Mouse (Mus musculus) T-helper 17 cell (primary cell): ENCODE results near the gene Isoc2b.
"Not testable (repeated sequence)": the region's sequence is repeated elsewhere in the genome, so short reads cannot be mapped to it uniquely, and the experiment has no call there.

Experiments used
- in situ Hi-C, 2 experiments: fragments of 300-600 bp; cut with MboI, MseI; formaldehyde crosslinking; loops; 1 replicate in 1 of 2; 2 replicates in 1 of 2; pipeline ENCODE4 v1.15.1; 2025; ENCODE audit warnings: high pct_unique_total_duplicates in 2 of 2

Isoc2b gene

DNA sequence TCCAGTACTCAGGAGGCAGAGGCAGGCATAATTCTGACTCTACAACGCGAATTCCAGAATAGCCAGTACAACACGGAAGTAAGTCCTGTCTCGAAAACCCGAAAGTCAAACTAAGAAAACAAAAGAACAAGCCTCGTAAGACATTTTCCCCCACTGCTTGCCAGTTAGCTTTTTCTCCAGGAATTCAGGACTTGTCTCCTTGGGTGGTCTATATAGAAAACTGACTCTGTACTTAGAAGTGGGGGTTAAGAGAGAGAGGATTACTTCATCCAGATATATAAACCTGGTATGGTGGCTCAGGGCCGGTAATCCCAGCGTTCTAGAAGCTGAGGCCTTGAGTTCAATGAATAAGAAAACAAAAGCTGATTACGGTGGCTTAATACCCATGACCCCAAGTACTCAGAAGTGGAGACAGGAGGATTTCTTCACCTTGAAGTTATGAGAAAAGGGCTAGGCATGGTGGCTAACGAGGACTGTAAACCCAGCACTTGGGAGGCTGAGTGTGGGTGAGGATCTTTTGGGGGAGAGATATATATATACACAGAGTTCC lies 3.4 kb downstream of the Isoc2b start:
- in situ Hi-C loops = loop anchor here in 1 of 2 experiments (5.0 kb wide), 1 partner anchor 54 kb away; the partner anchor contains the start of gene Ube2s

DNA sequence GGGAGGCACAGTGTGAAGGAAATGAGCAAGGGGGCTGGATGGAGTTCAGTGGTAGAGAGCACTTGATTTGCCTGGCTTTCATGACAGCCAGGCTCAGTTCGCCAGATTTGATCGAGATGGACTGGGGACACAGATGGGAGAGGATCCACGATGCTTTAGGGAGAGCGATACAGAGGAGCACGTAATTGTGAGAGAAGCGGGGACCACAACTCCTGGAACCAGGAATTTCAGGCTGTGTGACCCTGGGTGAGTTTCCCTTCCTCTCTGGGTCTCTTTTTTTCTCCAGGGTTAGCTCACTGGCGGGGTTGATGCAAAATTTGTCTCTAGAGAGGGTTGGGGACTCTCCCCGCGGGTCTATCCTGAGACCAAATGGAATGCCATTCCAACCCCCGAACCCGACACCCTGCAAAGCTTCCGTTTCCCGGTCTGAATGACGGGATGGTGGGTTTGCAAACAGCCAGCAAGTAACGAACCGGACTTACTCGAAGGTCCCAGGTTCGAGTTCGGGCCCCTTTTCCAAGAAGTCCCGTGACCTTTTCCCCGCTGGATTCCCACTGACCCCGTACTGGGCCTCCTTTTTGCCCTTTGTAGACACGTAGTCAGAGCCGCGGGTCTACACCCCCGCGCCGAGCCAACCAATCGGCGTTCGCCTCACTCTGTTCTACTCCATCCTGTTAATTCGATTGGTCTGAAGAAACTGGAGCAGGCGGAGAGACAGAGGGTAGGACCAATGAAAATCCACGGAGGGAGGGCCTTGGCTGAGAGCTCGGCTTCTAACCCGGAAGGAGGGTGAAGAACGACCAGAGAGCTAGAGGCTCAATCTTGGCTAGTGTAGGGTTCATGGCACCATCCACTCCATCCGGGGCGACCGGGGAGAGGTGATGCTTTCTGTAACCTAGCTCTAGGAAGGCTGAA lies 4.2 kb downstream of the Isoc2b start:
- in situ Hi-C loops = loop anchor here in 1 of 2 experiments (5.0 kb wide), 1 partner anchor 54 kb away; the partner anchor contains the start of gene Ube2s

- in situ Hi-C loops = loop anchor here in 1 of 2 experiments (5.0 kb wide), 1 partner anchor 53 kb away; the partner anchor contains the start of gene Ube2s
These were observed 5.0 kb downstream of the Isoc2b start for GRCm38 (mm10) chr7:4865090-4865489.

DNA sequence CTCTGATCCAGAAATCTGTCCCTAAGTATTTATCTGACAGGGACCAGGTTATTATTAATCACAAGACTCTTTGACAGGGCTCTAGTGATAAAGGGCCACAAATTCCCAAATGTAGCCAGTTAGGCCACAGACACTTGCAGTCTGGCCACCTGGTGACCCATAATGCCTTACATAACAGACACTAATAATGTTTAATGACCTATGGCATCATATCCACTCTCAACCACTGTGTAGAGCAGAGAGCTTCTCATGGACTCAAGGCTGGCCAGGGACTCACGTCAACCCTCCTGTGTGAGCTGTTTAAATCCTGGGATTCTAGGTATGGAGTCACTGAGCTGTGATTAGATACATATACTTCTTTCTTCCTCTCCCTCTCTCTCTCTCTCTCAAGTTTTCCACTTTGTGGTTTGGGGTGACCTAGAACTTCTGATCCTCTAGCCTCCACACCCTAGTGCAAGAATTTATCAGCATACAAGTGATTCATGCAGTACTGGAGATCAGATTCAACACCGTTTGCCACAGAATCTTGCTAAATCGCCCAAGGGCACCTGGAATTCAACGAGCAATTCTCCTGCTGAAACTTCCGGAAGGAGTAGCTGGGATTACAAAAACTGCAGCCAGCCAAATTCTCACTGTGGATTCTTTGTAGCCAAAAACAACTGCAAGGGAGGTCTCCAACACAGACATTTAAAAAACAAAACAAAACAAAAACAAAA lies 5.8 kb downstream of the Isoc2b start:
- in situ Hi-C loops = no loop called here

GRCm38 (mm10) chr7:4863541-4864080 lies 6.4 kb downstream of the Isoc2b start:
- in situ Hi-C loops = no loop called here

DNA sequence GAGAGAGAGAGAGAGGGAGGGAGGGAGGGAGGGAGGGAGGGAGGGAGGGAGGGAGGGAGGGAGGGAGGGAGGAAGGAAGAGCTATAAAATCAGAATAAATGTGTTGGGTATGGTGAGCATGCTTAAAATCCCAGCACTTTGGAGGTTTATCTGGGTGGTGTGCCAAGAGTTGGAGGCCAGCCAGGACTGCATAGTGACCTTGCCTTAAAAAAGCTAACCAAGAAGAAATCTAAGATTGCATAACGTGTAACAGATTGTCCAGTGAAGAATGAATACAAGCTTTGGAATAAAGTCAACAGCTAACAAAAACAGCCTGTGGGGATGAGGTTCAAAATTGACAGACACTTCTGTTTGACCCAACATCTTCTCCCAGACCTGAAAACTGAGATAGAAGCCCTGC lies 7.0 kb downstream of the Isoc2b start:
- in situ Hi-C loops = no loop called here

DNA sequence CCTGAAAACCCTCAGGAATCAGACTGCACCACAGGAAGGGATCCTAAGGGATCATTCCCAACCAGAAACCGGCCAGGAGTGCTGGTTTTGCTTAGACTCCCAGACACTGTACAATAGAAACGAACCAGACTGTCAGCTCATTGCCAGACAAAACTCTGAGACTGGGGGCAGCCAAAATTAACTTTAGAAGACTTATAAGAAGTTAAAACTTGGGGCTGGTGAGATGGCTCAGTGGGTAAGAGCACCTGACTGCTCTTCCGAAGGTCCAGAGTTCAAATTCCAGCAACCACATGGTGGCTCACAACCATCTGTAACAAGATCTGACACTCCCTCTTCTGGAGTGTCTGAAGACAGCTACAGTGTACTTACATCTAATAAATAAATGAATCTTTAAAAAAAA lies 9.1 kb downstream of the Isoc2b start:
- in situ Hi-C loops = not testable (repeated sequence)

DNA sequence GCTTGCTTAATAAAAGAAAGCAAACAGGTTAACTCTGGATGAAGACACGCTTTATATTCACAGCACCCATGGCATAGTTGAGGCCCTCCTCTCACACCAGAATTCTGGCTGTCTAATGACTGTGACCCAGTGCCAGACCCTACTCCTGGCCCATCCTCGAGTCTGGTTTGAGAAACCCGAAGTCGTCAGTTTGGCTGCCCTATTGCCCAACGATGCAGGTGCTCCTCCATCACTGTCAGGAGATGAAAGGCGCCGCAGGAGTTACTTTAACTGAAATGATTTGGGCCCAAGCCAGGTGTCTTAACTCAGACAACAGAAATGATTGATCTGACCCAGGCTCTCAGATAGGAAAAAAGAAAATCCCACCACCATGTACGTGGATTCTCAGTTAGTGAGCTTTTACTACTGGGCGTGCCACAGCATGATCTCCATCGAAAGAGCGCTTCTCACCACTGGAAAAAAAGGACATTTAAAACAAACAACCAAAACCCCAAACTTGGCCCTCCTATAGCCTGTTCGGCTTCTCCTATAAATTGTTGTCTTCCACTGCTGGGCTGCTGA lies 10.6 kb downstream of the Isoc2b start:
- in situ Hi-C loops = no loop called here

DNA sequence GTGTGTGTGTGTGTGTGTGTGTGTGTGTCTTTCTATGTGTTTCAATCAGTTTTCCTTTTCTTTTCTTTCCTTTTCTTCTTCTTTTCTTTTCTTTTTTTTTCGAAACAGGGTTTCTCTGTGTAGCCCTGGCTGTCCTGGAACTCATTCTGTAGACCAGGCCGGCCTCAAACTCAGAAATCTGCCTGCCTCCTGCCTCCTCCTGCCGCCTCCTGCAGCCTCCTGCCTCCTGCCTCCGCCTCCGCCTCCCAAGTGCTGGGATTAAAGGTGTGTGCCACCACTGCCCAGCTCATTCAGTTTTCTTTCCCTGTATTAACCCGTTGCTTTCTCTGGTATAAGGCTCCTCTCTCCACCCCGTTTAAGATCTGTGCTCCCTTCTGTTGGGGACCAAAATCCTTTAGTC lies 12.7 kb downstream of the Isoc2b start:
- in situ Hi-C loops = no loop called here

DNA sequence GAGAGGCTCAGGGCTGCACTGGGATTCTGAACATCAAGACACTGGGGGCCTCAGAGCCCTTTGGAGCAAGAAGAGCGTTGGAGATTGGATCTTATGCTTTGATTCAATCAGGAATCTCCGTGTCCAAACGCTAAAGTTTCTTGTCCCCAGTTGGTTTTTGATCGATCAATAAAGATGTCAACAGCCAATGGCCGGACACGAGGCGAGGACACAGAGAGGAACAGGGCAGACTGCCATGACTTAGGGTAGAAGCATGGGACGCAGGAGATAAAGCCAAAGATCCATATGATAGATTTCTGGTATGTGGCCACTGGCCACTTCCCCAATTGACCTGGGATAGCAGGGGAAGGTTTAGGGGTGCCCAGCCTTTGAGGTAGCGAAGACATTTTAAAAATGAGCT lies 13.6 kb downstream of the Isoc2b start:
- in situ Hi-C loops = no loop called here

DNA sequence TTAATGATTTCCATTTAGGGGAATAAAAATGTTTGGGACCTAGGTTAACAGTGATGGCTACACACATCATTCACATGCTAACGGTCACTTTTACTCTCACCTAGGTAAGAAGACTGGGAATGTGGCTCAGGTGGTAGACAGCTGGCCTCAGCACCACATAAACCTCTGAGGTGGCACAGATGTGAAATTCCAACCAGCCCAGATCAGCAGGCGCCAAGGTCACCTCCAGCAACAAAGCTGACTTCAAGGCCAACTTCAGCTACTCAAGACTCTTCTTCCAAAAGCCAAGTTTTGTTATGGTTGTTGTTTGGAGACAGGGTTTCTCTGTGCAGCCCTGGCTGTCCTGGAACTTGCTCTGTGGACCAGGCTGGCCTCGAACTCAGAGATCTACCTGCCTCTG lies 16.4 kb downstream of the Isoc2b start:
- in situ Hi-C loops = no loop called here

- in situ Hi-C loops = no loop called here
These were observed 18.8 kb downstream of the Isoc2b start for GRCm38 (mm10) chr7:4851315-4851688.

DNA sequence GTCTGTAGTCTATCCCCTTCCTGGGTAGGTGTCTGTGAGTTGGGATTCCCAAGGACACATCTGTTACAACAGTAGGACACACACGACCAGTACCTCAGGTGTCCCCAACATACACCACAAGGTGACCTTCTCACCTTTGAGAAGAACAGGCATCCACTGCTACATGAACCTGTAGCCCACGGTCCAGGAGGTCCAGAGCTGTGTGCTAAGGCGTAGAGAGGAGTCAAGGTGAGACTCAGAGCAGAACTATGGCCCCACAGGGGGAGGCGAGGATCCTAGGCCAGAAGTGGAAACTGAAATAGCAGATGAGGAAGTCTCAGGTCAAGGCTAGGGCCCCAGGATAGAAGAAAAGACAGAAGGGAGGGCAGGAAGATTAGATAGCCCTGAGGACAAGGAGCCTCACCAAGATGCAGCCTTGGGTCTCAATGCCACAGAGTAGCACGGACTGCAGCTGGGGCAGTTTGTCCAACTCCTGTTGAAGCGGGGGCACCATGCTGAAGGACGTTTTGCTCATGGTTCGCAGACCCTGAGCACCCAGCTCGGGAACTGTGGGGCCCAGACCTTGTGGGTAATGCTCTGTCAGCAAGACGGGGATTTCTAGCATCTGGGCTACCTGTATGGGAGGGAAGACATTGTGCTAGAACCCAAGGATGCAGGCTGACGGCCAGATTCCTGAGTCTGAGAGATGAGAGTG lies 19.3 kb downstream of the Isoc2b start:
- in situ Hi-C loops = no loop called here

- in situ Hi-C loops = no loop called here
These were observed 20.7 kb downstream of the Isoc2b start for GRCm38 (mm10) chr7:4849372-4849771.

DNA sequence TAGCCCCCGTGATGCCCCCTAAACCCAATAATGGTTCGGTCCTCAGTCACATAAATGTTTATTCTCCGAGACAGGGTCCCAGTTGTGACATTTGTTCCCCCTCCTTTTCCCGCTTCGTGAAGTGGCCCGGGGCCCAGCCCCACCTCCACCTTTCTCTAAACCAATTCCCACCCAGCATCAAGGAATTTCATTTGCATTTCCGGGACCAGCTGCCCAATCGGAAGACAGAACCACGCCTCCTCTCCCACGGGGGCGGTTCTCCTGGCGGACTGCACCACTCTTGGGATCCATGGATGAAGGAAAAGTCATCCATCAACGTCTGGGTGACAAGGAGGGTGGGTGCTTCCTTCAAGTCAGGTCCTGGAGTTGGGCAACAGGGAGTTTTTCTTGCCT lies 25.1 kb downstream of the Isoc2b start:
- in situ Hi-C loops = no loop called here

GRCm38 (mm10) chr7:4844245-4844916 lies 25.7 kb downstream of the Isoc2b start, which contains the start of gene Shisa7:
TSS of gene Shisa7 (minus strand) at chr7:4844696.
- in situ Hi-C loops = no loop called here

DNA sequence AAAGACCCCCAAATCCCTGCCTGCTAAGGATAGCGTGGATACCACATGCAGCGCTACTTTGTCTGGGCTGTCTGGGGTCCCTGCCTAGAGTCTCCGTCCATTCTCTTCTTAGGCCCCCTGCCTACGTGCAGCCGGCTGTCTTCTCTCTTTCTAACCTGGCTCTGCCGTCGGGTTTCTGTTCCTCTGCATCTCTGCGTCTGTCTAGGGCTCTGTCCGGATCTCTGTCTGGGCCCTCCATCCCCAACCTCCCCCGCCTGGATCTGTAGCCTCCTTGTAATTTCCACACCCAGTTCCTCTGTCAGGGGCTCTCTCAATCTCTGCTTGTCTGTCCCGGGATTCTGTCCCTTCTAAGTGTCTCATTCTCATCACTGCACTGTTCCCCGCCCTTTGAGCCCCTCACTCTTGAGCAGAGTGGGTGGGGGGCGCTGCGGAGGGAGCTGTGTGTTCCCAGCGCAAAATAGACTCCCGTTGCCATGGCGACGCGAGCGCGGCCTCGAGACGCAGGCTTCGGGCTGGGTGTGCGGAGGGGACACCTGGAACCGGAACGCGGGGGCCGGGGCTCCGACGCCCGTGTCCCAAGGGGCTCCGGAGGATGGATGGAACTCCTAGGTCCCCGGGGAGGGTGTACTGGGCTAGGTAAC lies 26.3 kb downstream of the Isoc2b start:
- in situ Hi-C loops = no loop called here

DNA sequence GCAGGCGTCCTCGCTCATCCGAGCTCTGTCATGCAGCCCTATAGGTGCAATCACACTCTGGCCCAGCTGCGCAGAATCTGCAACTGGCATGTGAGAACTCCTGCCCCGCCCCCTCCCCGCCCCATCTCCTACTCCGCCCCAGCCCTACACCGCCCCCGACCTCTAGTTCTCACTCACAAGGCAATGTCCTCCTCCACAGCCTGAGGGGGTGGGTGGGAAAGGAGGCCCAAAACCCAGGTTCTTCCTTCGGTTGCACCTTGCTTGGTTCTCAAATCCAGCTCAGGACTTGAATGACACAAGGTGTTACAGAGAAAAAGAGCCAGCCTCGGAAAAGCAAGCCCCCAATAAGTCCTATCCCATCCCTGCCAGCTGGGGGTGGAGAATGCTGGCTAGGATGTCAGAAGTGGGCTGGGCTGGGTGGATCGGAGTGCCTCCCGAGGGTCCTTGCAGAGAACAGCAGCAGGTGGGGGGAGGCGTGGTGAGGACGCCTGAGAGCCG lies 27.4 kb downstream of the Isoc2b start:
- in situ Hi-C loops = no loop called here

GRCm38 (mm10) chr7:4842077-4842476 lies 28.0 kb downstream of the Isoc2b start:
- in situ Hi-C loops = no loop called here

DNA sequence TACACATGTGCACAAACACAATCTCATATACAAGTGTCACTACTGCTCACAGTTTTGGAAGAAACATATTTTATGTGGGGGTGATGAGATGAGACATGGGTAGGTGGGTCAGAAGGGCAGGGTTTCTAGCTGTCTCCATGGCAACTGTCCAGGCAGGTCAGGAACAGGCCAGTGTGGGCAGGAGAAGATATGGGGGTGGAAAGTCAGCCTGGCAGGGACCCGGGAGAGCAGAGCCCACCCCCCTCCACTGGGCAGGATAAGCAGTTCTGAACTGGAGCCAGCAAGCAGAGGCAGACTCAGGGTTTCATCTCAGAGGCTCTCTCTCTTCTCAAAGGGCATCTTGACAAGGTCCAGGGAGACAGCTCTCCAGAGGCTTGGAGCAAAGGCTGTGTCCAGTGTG lies 32.4 kb downstream of the Isoc2b start:
- in situ Hi-C loops = no loop called here
